Mouse (Mus musculus): Measurements from ENCODE around the gene Adgra1. TPM values are rescaled to one million over a fixed set of nuclear protein-coding genes. Genes with fewer than 3 reads are reported as not detected.

Gene Adgra1
- polyA plus RNA-seq, 1 experiment, result 0.14 TPM

- no peaks in the 10 kb centered on the region for H3K79me3 ChIP-seq (ENCODE audit: low read depth)
- no peak for TF ChIP-seq MYOG (IDR thresholded peaks at IDR 0.05; ENCODE audit: control insufficient read depth, extremely low read depth, insufficient read length)
- TF ChIP-seq MYOD1 (IDR thresholded peaks at IDR 0.05; ENCODE audit: control insufficient read depth, insufficient read length, low read depth), result no peak
- TF ChIP-seq FOSL1 (IDR thresholded peaks at IDR 0.05; ENCODE audit: insufficient read depth, low read length, poor library complexity, severe bottlenecking), result no peak
- TF ChIP-seq CTCF (IDR thresholded peaks at IDR 0.05; ENCODE audit: control insufficient read depth, insufficient read depth, insufficient read length), result no peak
- TF ChIP-seq USF1 (IDR thresholded peaks at IDR 0.05; ENCODE audit: low read depth), result no peak
- no peak for TF ChIP-seq CEBPB (IDR thresholded peaks at IDR 0.05; ENCODE audit: low read depth)
- TF ChIP-seq MAX (IDR thresholded peaks at IDR 0.05), result no peak
- no peak overlapping the region for H3K4me3 ChIP-seq (ENCODE audit: insufficient read depth, poor library complexity, severe bottlenecking)
- H3K27me3 ChIP-seq (ENCODE audit: control insufficient read depth, insufficient read depth, insufficient read length), result peaks cover 31% of the 10 kb centered on the region
- H3ac ChIP-seq (ENCODE audit: control insufficient read depth, insufficient read length, low read depth), result no peak overlapping the region
- no peaks in the 10 kb centered on the region for H3K79me2 ChIP-seq (ENCODE audit: control insufficient read depth, insufficient read depth)
- H3K36me3 ChIP-seq (ENCODE audit: control insufficient read depth, insufficient read depth), result no peaks in the 10 kb centered on the region
These were observed 37.0 kb downstream of the Adgra1 start for GRCm38 (mm10) chr7:139871014-139871413.

GRCm38 (mm10) chr7:139877167-139877792, 43.3 kb downstream of the Adgra1 start:
- Histone ChIP-seq H3K27me3 (ENCODE audit: control insufficient read depth, insufficient read depth, insufficient read length) (peaks cover 23% of the 10 kb centered on the region), H3ac (ENCODE audit: control insufficient read depth, insufficient read length, low read depth) (no peak overlapping the region), H3K79me2 (ENCODE audit: control insufficient read depth, insufficient read depth) (no peaks in the 10 kb centered on the region), H3K79me3 (ENCODE audit: low read depth) (no peaks in the 10 kb centered on the region), H3K36me3 (ENCODE audit: control insufficient read depth, insufficient read depth) (no peaks in the 10 kb centered on the region), H3K4me3 (ENCODE audit: insufficient read depth, poor library complexity, severe bottlenecking) (no peak overlapping the region)
- TF ChIP-seq USF1 (IDR thresholded peaks at IDR 0.05; ENCODE audit: low read depth), result no peak
- no peak for TF ChIP-seq MYOD1 (IDR thresholded peaks at IDR 0.05; ENCODE audit: control insufficient read depth, insufficient read length, low read depth)
- TF ChIP-seq MYOG (IDR thresholded peaks at IDR 0.05; ENCODE audit: control insufficient read depth, extremely low read depth, insufficient read length), result no peak
- no peak for TF ChIP-seq FOSL1 (IDR thresholded peaks at IDR 0.05; ENCODE audit: insufficient read depth, low read length, poor library complexity, severe bottlenecking)
- no peak for TF ChIP-seq CTCF (IDR thresholded peaks at IDR 0.05; ENCODE audit: control insufficient read depth, insufficient read depth, insufficient read length)
- TF ChIP-seq CEBPB (IDR thresholded peaks at IDR 0.05; ENCODE audit: low read depth), result no peak
- no peak for TF ChIP-seq MAX (IDR thresholded peaks at IDR 0.05)

DNA sequence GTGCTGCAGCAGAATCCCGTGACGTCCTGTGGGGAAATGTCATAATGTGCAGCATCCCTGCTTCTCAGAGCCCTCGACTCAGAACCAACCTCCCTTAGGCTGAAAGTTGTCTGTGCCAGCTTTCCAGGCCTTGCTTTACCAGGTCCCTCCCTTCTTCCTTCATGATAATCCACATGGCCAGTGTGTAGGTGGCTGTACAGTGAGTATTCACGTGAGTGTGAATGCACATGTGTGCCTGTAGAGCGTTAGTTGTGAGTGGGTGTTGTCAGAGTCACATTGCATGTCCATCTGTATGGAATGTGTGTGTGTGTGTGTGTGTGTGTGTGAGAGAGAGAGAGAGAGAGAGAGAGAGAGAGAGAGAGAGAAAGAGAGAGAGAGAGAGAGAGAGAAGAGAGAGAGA, 44.1 kb downstream of the Adgra1 start:
- H3K79me2 ChIP-seq (ENCODE audit: control insufficient read depth, insufficient read depth), result no peaks in the 10 kb centered on the region
- TF ChIP-seq MYOD1 (IDR thresholded peaks at IDR 0.05; ENCODE audit: control insufficient read depth, insufficient read length, low read depth) (no peak), USF1 (IDR thresholded peaks at IDR 0.05; ENCODE audit: low read depth) (no peak), MYOG (IDR thresholded peaks at IDR 0.05; ENCODE audit: control insufficient read depth, extremely low read depth, insufficient read length) (no peak), CEBPB (IDR thresholded peaks at IDR 0.05; ENCODE audit: low read depth) (no peak), CTCF (IDR thresholded peaks at IDR 0.05; ENCODE audit: control insufficient read depth, insufficient read depth, insufficient read length) (no peak), FOSL1 (IDR thresholded peaks at IDR 0.05; ENCODE audit: insufficient read depth, low read length, poor library complexity, severe bottlenecking) (no peak), MAX (IDR thresholded peaks at IDR 0.05) (no peak)
- H3ac ChIP-seq (ENCODE audit: control insufficient read depth, insufficient read length, low read depth), result no peak overlapping the region
- H3K27me3 ChIP-seq (ENCODE audit: control insufficient read depth, insufficient read depth, insufficient read length), result peaks cover 19% of the 10 kb centered on the region
- H3K79me3 ChIP-seq (ENCODE audit: low read depth), result no peaks in the 10 kb centered on the region
- H3K36me3 ChIP-seq (ENCODE audit: control insufficient read depth, insufficient read depth), result no peaks in the 10 kb centered on the region
- H3K4me3 ChIP-seq (ENCODE audit: insufficient read depth, poor library complexity, severe bottlenecking), result no peak overlapping the region

DNA sequence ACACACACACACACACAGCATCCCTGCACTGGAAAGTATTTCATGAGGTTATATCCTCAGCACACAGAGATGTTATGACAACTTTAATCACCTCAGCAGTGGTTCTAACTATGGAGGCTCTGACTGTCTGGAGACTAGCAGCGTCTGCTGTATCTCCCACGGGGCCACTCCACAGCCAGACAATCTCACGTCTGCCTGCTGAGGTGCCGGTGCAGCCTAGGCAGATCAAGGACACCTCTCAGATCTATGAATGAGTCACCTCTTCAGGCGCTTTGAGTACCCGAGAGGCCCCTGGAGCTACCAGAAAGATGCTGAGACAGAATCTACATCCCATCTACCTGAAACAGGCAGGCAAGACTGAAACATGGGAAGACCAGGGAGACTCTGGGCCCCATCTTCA, 44.6 kb downstream of the Adgra1 start:
- no peak overlapping the region for H3ac ChIP-seq (ENCODE audit: control insufficient read depth, insufficient read length, low read depth)
- no peaks in the 10 kb centered on the region for H3K79me3 ChIP-seq (ENCODE audit: low read depth)
- no peaks in the 10 kb centered on the region for H3K36me3 ChIP-seq (ENCODE audit: control insufficient read depth, insufficient read depth)
- H3K4me3 ChIP-seq (ENCODE audit: insufficient read depth, poor library complexity, severe bottlenecking), result no peak overlapping the region
- TF ChIP-seq FOSL1 (IDR thresholded peaks at IDR 0.05; ENCODE audit: insufficient read depth, low read length, poor library complexity, severe bottlenecking) (no peak), CEBPB (IDR thresholded peaks at IDR 0.05; ENCODE audit: low read depth) (no peak), CTCF (IDR thresholded peaks at IDR 0.05; ENCODE audit: control insufficient read depth, insufficient read depth, insufficient read length) (no peak), MYOD1 (IDR thresholded peaks at IDR 0.05; ENCODE audit: control insufficient read depth, insufficient read length, low read depth) (no peak), MAX (IDR thresholded peaks at IDR 0.05) (no peak), USF1 (IDR thresholded peaks at IDR 0.05; ENCODE audit: low read depth) (no peak), MYOG (IDR thresholded peaks at IDR 0.05; ENCODE audit: control insufficient read depth, extremely low read depth, insufficient read length) (no peak)
- peaks cover 16% of the 10 kb centered on the region for H3K27me3 ChIP-seq (ENCODE audit: control insufficient read depth, insufficient read depth, insufficient read length)
- H3K79me2 ChIP-seq (ENCODE audit: control insufficient read depth, insufficient read depth), result no peaks in the 10 kb centered on the region

DNA sequence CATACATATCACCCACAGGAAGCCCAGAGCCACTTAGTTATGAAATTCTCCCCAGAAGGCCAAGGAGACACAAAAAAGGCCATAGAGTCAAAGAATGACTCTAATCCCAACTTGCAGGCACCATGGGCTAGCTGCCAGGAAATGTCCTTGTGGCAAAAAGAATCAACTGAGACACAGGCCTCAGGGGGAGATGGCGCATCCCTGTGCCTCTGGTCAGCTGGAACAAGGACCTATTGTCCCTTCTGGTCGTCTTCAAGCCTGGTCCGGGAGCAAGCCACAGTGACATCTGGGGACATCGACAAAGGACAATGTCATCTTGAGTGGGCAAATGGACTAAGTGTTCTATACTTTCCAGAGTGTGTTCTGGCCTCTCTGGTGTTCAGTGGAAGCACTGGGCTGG, 49.6 kb downstream of the Adgra1 start:
- Histone ChIP-seq H3ac (ENCODE audit: control insufficient read depth, insufficient read length, low read depth) (no peak overlapping the region), H3K4me3 (ENCODE audit: insufficient read depth, poor library complexity, severe bottlenecking) (no peak overlapping the region), H3K27me3 (ENCODE audit: control insufficient read depth, insufficient read depth, insufficient read length) (no peaks in the 10 kb centered on the region), H3K79me3 (ENCODE audit: low read depth) (no peaks in the 10 kb centered on the region), H3K36me3 (ENCODE audit: control insufficient read depth, insufficient read depth) (no peaks in the 10 kb centered on the region), H3K79me2 (ENCODE audit: control insufficient read depth, insufficient read depth) (no peaks in the 10 kb centered on the region)
- TF ChIP-seq USF1 (IDR thresholded peaks at IDR 0.05; ENCODE audit: low read depth) (no peak), FOSL1 (IDR thresholded peaks at IDR 0.05; ENCODE audit: insufficient read depth, low read length, poor library complexity, severe bottlenecking) (no peak), MAX (IDR thresholded peaks at IDR 0.05) (no peak), MYOG (IDR thresholded peaks at IDR 0.05; ENCODE audit: control insufficient read depth, extremely low read depth, insufficient read length) (no peak), MYOD1 (IDR thresholded peaks at IDR 0.05; ENCODE audit: control insufficient read depth, insufficient read length, low read depth) (no peak), CEBPB (IDR thresholded peaks at IDR 0.05; ENCODE audit: low read depth) (no peak), CTCF (IDR thresholded peaks at IDR 0.05; ENCODE audit: control insufficient read depth, insufficient read depth, insufficient read length) (no peak)

All from C2C12 (cell line).